Mouse (Mus musculus): ENCODE data around the gene Nek6. TPM values are rescaled to one million over a fixed set of nuclear protein-coding genes. Genes with fewer than 3 reads are reported as not detected.

The Nek6 gene
- polyA plus RNA-seq, 1 experiment from 2014 or later = 43.7 TPM

- Histone ChIP-seq H3K4me2 (replicated peaks; ENCODE audit: low read depth) (no peak overlapping the region), H3K36me3 (ENCODE audit: control insufficient read depth, insufficient read depth, low read length) (no peaks in the 10 kb centered on the region), H3K4me1 (replicated peaks; ENCODE audit: control insufficient read depth, insufficient read depth) (no peaks in the 10 kb centered on the region), H3K27ac (replicated peaks) (no peak overlapping the region), H3K9me3 (ENCODE audit: control insufficient read depth, low read length) (no peaks in the 10 kb centered on the region), H3K27me3 (ENCODE audit: control insufficient read depth, insufficient read depth, low read length) (no peaks in the 10 kb centered on the region), H3K9ac (ENCODE audit: low read length) (no peak overlapping the region), H3K4me3 (ENCODE audit: low read depth, low read length) (no peak overlapping the region)
- ATAC-seq (ENCODE audit: low FRiP score, low TSS enrichment) = no peak
- 89% methylated on average over 9 of the region's 9 CpGs for WGBS
- no peak for TF ChIP-seq EP300 (optimal IDR thresholded peaks at IDR 0.05)
- DNase-seq (ENCODE audit: low spot score) = no peak
Observed at GRCm38 (mm10) chr2:38477497-38477873, 34.0 kb upstream of the Nek6 start.

- Histone ChIP-seq H3K4me1 (replicated peaks; ENCODE audit: control insufficient read depth, insufficient read depth) (no peaks in the 10 kb centered on the region), H3K27ac (replicated peaks) (no peak overlapping the region), H3K9me3 (ENCODE audit: control insufficient read depth, low read length) (no peaks in the 10 kb centered on the region), H3K27me3 (ENCODE audit: control insufficient read depth, insufficient read depth, low read length) (no peaks in the 10 kb centered on the region), H3K4me3 (ENCODE audit: low read depth, low read length) (no peak overlapping the region), H3K36me3 (ENCODE audit: control insufficient read depth, insufficient read depth, low read length) (no peaks in the 10 kb centered on the region), H3K4me2 (replicated peaks; ENCODE audit: low read depth) (no peak overlapping the region), H3K9ac (ENCODE audit: low read length) (no peak overlapping the region)
- 85% methylated on average over 4 of the region's 4 CpGs for WGBS
- DNase-seq (ENCODE audit: low spot score) (no peak), ATAC-seq (ENCODE audit: low FRiP score, low TSS enrichment) (no peak)
- no peak for TF ChIP-seq CTCF (IDR thresholded peaks at IDR 0.05; ENCODE audit: low read depth)
- no peak for TF ChIP-seq EP300 (optimal IDR thresholded peaks at IDR 0.05)
Observed at GRCm38 (mm10) chr2:38478683-38479082, 32.8 kb upstream of the Nek6 start.

GRCm38 (mm10) chr2:38479541-38479940 is 31.9 kb upstream of the Nek6 start:
- no peaks in the 10 kb centered on the region for H3K4me1 ChIP-seq (replicated peaks; ENCODE audit: control insufficient read depth, insufficient read depth)
- no peak for DNase-seq (ENCODE audit: low spot score)
- TF ChIP-seq CTCF (IDR thresholded peaks at IDR 0.05; ENCODE audit: low read depth) (no peak), EP300 (optimal IDR thresholded peaks at IDR 0.05) (no peak)
- no peak overlapping the region for H3K9ac ChIP-seq (ENCODE audit: low read length)
- H3K27me3 ChIP-seq (ENCODE audit: control insufficient read depth, insufficient read depth, low read length) = no peaks in the 10 kb centered on the region
- no peaks in the 10 kb centered on the region for H3K36me3 ChIP-seq (ENCODE audit: control insufficient read depth, insufficient read depth, low read length)
- H3K27ac ChIP-seq (replicated peaks) = no peak overlapping the region
- H3K4me3 ChIP-seq (ENCODE audit: low read depth, low read length) = no peak overlapping the region
- WGBS = 72% methylated on average over 3 of the region's 3 CpGs
- H3K9me3 ChIP-seq (ENCODE audit: control insufficient read depth, low read length) = no peaks in the 10 kb centered on the region
- ATAC-seq (ENCODE audit: low FRiP score, low TSS enrichment) = no peak
- no peak overlapping the region for H3K4me2 ChIP-seq (replicated peaks; ENCODE audit: low read depth)

GRCm38 (mm10) chr2:38481166-38481778 is 30.2 kb upstream of the Nek6 start:
- Histone ChIP-seq H3K27me3 (ENCODE audit: control insufficient read depth, insufficient read depth, low read length) (no peaks in the 10 kb centered on the region), H3K4me1 (replicated peaks; ENCODE audit: control insufficient read depth, insufficient read depth) (no peaks in the 10 kb centered on the region), H3K36me3 (ENCODE audit: control insufficient read depth, insufficient read depth, low read length) (no peaks in the 10 kb centered on the region), H3K4me3 (ENCODE audit: low read depth, low read length) (no peak overlapping the region), H3K9ac (ENCODE audit: low read length) (no peak overlapping the region), H3K27ac (replicated peaks) (0 out of 2 replicates have a peak overlapping the region, but pooled peaks have one; percentile 40), H3K9me3 (ENCODE audit: control insufficient read depth, low read length) (no peaks in the 10 kb centered on the region), H3K4me2 (replicated peaks; ENCODE audit: low read depth) (no peak overlapping the region)
- DNase-seq (ENCODE audit: low spot score) (no peak), ATAC-seq (ENCODE audit: low FRiP score, low TSS enrichment) (no peak)
- TF ChIP-seq CTCF (IDR thresholded peaks at IDR 0.05; ENCODE audit: low read depth) = no peak
- no peak for TF ChIP-seq EP300 (optimal IDR thresholded peaks at IDR 0.05)
- 63% methylated on average over 6 of the region's 6 CpGs for WGBS

GRCm38 (mm10) chr2:38482122-38482521 is 29.3 kb upstream of the Nek6 start:
- Histone ChIP-seq H3K27ac (replicated peaks) (no peak overlapping the region), H3K36me3 (ENCODE audit: control insufficient read depth, insufficient read depth, low read length) (no peaks in the 10 kb centered on the region), H3K27me3 (ENCODE audit: control insufficient read depth, insufficient read depth, low read length) (no peaks in the 10 kb centered on the region), H3K4me1 (replicated peaks; ENCODE audit: control insufficient read depth, insufficient read depth) (no peaks in the 10 kb centered on the region), H3K9ac (ENCODE audit: low read length) (no peak overlapping the region), H3K4me3 (ENCODE audit: low read depth, low read length) (no peak overlapping the region), H3K4me2 (replicated peaks; ENCODE audit: low read depth) (no peak overlapping the region), H3K9me3 (ENCODE audit: control insufficient read depth, low read length) (no peaks in the 10 kb centered on the region)
- TF ChIP-seq CTCF (IDR thresholded peaks at IDR 0.05; ENCODE audit: low read depth) = peak; percentile 48
- TF ChIP-seq EP300 (optimal IDR thresholded peaks at IDR 0.05) = no peak
- WGBS = 86% methylated on average over 3 of the region's 3 CpGs
- DNase-seq (ENCODE audit: low spot score) (no peak), ATAC-seq (ENCODE audit: low FRiP score, low TSS enrichment) (no peak)

GRCm38 (mm10) chr2:38483058-38483704 is 28.3 kb upstream of the Nek6 start:
- Histone ChIP-seq H3K4me1 (replicated peaks; ENCODE audit: control insufficient read depth, insufficient read depth) (no peaks in the 10 kb centered on the region), H3K4me3 (ENCODE audit: low read depth, low read length) (no peak overlapping the region), H3K4me2 (replicated peaks; ENCODE audit: low read depth) (no peak overlapping the region), H3K36me3 (ENCODE audit: control insufficient read depth, insufficient read depth, low read length) (no peaks in the 10 kb centered on the region), H3K27me3 (ENCODE audit: control insufficient read depth, insufficient read depth, low read length) (no peaks in the 10 kb centered on the region), H3K9me3 (ENCODE audit: control insufficient read depth, low read length) (no peaks in the 10 kb centered on the region), H3K9ac (ENCODE audit: low read length) (no peak overlapping the region), H3K27ac (replicated peaks) (peak overlapping the region; percentile 30; the same call in 1 of the 2 replicates)
- ATAC-seq (ENCODE audit: low FRiP score, low TSS enrichment) = no peak
- no peak for DNase-seq (ENCODE audit: low spot score)
- WGBS = 84% methylated on average over 7 of the region's 7 CpGs
- no peak for TF ChIP-seq CTCF (IDR thresholded peaks at IDR 0.05; ENCODE audit: low read depth)
- TF ChIP-seq EP300 (optimal IDR thresholded peaks at IDR 0.05) = no peak

Data from stomach, postnatal 0 days (tissue).